Mouse (Mus musculus): Measurements from ENCODE around the gene A930033H14Rik. TPM values are rescaled to one million over a fixed set of nuclear protein-coding genes. Genes with fewer than 3 reads are reported as not detected.

The A930033H14Rik gene
- polyA plus RNA-seq, 1 experiment from 2014 or later = 1.2 TPM

DNA sequence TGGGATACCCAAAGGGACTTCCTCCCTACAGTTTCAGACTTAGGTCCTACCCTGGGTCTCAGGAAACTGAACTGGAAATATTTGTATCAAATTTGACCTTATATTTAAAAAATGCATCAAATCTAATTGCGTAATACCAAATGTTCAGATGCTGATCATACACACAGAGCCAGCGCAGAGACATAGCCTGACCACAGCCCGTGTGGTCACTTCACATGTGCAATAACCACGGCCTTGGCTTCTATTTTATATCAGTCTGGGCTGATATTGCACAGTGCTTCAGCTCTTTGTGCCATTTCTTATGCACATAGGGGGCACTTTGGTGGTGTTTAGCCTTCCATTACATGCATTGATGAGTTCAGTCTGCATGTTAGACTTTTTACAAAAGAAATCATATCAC is 10.3 kb upstream of the A930033H14Rik start:
- no peak for DNase-seq (ENCODE audit: low spot score)
- Histone ChIP-seq H3K27ac (replicated peaks) (no peak overlapping the region), H3K4me1 (no peaks in the 10 kb centered on the region), H3K36me3 (replicated peaks) (peaks cover 39% of the 10 kb centered on the region), H3K4me3 (no peak overlapping the region), H3K9me3 (no peaks in the 10 kb centered on the region), H3K27me3 (replicated peaks; ENCODE audit: low read depth, poor library complexity, severe bottlenecking) (no peaks in the 10 kb centered on the region)
- WGBS = 96% methylated on average over 4 of the region's 4 CpGs

DNA sequence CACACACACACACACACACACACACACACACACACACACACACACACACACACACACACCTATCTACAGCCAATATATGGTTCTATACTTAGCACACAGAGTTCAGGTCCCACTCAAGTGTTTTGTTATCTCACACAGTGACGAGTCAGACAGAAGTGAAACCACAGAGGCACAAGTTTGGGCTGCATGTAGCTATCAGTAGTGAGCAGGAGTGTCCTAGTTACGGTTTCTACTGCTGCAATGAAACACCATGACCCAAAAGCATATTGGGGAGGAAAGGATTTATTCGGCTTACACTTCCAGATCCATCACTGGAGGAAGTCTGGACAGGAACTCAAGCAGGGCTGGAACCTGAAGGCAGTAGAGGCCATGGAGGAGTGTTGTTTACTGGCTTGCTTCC is 9.1 kb upstream of the A930033H14Rik start:
- DNase-seq (ENCODE audit: low spot score) = no peak
- no peak overlapping the region for H3K4me3 ChIP-seq
- no peaks in the 10 kb centered on the region for H3K4me1 ChIP-seq
- 89% methylated on average over 3 of the region's 3 CpGs for WGBS
- no peaks in the 10 kb centered on the region for H3K9me3 ChIP-seq
- H3K36me3 ChIP-seq (replicated peaks) = peaks cover 48% of the 10 kb centered on the region
- no peak overlapping the region for H3K27ac ChIP-seq (replicated peaks)
- no peaks in the 10 kb centered on the region for H3K27me3 ChIP-seq (replicated peaks; ENCODE audit: low read depth, poor library complexity, severe bottlenecking)

DNA sequence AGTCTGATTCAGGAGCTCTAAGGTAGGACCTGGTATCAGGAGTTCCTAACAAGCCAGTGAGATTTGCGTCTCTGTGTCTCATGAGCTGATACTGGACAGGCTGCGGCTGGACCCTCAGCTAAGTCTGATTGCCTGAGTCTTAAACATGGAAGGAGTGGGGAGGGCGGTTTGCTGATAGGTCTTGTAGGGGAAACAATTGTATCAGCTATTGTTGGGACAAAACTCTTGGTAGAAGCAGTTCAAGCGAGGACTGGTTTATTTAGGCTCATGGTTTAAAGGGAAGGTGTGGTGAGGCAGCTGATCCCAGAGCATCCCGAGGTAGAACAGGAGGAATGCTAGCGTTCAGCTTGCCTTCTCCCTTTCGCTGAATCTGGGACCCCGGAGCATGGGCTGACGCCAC is 8.2 kb upstream of the A930033H14Rik start:
- Histone ChIP-seq H3K4me3 (no peak overlapping the region), H3K4me1 (no peaks in the 10 kb centered on the region), H3K36me3 (replicated peaks) (peaks cover 56% of the 10 kb centered on the region), H3K9me3 (peaks cover 4% of the 10 kb centered on the region; the same call in 1 of the 2 replicates), H3K27me3 (replicated peaks; ENCODE audit: low read depth, poor library complexity, severe bottlenecking) (no peaks in the 10 kb centered on the region), H3K27ac (replicated peaks) (no peak overlapping the region)
- WGBS = 93% methylated on average over 9 of the region's 9 CpGs
- DNase-seq (ENCODE audit: low spot score) = no peak

DNA sequence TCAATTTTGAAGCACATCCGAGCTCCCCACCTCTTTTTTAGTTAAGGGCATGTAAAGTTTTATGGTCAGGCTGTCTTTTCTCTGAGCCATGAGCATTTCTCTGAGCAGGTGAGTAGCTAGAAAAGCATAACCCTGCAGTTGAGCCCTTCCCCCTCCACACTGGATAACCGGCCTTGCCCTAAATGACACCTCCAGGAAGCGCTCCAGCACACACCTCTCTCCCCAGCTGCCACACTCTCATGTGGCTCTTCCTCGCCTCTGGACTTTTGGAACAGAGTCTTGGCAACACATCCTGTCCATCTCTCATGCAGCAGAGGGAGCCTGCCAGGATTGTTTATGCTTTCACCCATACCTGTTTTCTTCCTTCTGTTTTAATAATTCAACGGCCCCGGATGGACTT is 7.4 kb upstream of the A930033H14Rik start:
- H3K4me3 ChIP-seq = no peak overlapping the region
- H3K9me3 ChIP-seq = peaks cover 4% of the 10 kb centered on the region; the same call in 1 of the 2 replicates
- 86% methylated on average over 6 of the region's 6 CpGs for WGBS
- no peaks in the 10 kb centered on the region for H3K27me3 ChIP-seq (replicated peaks; ENCODE audit: low read depth, poor library complexity, severe bottlenecking)
- no peak for DNase-seq (ENCODE audit: low spot score)
- peaks cover 56% of the 10 kb centered on the region for H3K36me3 ChIP-seq (replicated peaks)
- no peak overlapping the region for H3K27ac ChIP-seq (replicated peaks)
- H3K4me1 ChIP-seq = no peaks in the 10 kb centered on the region

DNA sequence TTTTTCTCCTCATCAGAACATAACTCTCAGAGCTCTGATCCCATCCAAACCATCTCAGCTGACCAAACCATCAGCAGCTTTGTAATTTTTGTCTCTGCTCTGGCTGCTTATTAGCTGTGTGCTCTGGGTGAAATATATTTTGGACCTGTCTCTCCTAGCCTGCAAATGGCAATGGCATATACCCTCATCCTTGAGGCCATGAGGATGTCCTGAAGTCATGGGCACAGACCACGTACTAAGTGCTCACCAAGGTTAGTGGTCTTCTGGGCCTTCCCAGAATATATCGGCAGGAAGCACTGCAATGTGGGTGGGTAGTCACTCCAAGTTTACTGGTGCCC is 6.4 kb upstream of the A930033H14Rik start:
- no peak overlapping the region for H3K4me3 ChIP-seq
- H3K27ac ChIP-seq (replicated peaks) = no peak overlapping the region
- peaks cover 56% of the 10 kb centered on the region for H3K36me3 ChIP-seq (replicated peaks)
- peaks cover 3% of the 10 kb centered on the region for H3K4me1 ChIP-seq
- H3K9me3 ChIP-seq = peaks cover 4% of the 10 kb centered on the region; the same call in 1 of the 2 replicates
- 93% methylated on average over 2 of the region's 2 CpGs for WGBS
- no peak for DNase-seq (ENCODE audit: low spot score)
- H3K27me3 ChIP-seq (replicated peaks; ENCODE audit: low read depth, poor library complexity, severe bottlenecking) = no peaks in the 10 kb centered on the region

DNA sequence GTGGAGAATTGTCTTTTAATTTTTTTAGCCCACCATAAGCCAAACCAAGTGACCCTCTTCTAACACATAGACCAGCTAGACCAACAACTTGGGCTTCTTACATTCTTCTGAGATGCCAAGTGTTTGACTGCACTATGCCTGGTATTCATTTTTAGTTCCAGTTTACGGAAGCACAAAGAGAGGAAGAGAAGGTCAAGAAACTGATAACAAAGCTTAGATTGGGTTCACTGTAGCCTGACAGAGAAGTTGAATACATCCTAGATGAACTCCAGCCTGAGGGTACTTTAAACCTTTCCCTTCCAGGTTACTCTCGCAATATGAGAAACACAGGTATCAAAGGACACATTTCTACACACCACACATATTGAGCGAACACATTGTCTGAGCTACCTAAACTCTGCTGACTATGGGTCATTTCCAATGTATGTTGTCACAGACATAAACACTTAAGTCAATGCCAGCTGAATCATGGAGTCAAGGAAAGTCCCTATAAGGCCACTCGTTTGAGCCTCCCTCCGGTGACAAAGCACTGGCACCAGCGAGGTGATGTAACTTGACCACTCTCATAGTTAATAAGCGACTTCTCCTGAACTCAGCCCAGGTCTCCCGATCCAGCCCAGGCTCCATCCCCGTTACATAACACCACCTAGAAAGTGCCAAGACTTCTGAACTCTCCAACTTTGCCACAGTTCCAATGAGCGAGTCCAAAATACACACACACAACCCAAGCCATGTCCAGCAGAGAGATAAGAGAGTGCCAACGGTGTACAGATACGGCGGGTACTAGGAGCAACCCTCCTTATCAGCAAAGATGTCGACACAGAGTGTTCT is 5.8 kb upstream of the A930033H14Rik start:
- 90% methylated on average over 14 of the region's 14 CpGs for WGBS
- no peak for DNase-seq (ENCODE audit: low spot score)
- H3K27me3 ChIP-seq (replicated peaks; ENCODE audit: low read depth, poor library complexity, severe bottlenecking) = no peaks in the 10 kb centered on the region

DNA sequence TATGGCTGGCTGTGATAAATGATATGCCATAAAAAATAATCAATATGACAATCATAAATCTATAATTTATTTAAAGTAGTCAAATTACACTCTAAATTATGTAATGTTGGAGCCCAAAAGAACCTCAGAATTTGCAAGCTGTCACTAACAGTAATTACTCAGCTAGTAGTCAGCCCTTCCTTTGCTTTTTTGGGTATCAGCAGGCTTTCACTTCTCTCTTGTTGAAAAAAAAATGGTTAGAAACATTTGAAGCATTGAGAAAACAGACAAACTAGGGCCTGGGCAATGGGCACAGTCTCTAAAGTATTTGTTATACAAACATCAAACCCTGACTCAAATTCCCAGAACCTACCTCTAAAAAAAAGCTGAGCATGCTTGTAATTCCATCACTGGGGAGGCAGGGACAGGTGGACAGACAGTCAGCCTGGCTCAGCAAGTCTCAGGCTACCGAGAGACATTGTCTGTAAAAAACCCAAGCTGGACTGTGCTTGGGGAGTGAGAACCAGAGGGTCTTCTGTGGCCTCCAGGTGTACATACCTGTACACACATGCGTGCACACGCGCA is 4.3 kb upstream of the A930033H14Rik start:
- peaks cover 4% of the 10 kb centered on the region; the same call in 1 of the 2 replicates for H3K9me3 ChIP-seq
- no peak overlapping the region for H3K27ac ChIP-seq (replicated peaks)
- 94% methylated on average over 4 of the region's 4 CpGs for WGBS
- peaks cover 12% of the 10 kb centered on the region for H3K4me1 ChIP-seq
- H3K36me3 ChIP-seq (replicated peaks) = peaks cover 56% of the 10 kb centered on the region
- no peak overlapping the region for H3K4me3 ChIP-seq
- DNase-seq (ENCODE audit: low spot score) = no peak
- no peaks in the 10 kb centered on the region for H3K27me3 ChIP-seq (replicated peaks; ENCODE audit: low read depth, poor library complexity, severe bottlenecking)

More for the DNA sequence above, 5.8 kb upstream of the A930033H14Rik start:
- Histone ChIP-seq H3K27ac (replicated peaks) (no peak overlapping the region), H3K4me1 (peaks cover 8% of the 10 kb centered on the region), H3K9me3 (peaks cover 4% of the 10 kb centered on the region; the same call in 1 of the 2 replicates), H3K36me3 (replicated peaks) (peaks cover 56% of the 10 kb centered on the region), H3K4me3 (no peak overlapping the region)

DNA sequence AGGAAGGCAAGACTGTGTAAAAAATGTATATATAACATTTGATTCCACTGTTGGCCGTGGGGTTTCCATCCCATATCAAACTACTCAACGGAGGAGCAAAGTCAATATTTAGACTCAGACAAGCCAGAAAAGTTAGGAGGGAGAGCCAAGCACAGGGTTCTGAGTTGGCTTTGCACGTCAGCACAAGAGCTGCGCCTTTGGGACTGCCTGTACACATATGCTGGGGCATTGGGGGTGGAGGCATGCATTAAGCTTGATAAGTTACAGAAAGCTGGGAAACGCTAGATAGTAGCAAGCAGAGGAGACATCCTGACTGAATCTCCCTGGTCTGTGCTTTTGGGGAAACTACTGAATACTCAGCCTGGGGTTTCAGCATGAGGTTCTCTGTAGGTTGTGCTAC is 1.1 kb upstream of the A930033H14Rik start:
- H3K27ac ChIP-seq (replicated peaks) = peak overlapping the region; percentile 99

DNA sequence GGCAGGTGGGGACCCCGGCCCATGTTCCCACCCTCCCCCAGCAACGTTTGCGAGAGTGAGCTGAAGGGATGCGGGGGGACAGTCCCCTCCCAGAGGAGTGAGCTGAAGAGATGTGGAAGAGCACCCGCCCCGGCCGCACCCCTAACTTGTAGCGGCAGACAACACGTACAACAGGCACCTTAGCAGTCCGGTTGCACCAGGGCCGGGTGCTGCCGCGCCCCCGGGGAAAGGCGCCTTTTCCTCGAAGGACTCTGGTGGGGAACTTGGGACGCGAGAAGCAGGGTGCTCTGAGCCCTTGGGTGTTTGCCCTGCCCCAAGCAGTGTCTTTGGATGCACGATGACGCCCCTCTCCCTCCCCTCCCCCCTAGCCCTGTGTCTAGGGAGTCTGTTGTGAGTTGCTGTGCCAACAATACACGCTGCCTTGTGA is 566 bp upstream of the A930033H14Rik start:
- H3K27me3 ChIP-seq (replicated peaks; ENCODE audit: low read depth, poor library complexity, severe bottlenecking) = no peaks in the 10 kb centered on the region
- peak overlapping the region; percentile 90 for H3K4me3 ChIP-seq
- 2% methylated on average over 21 of the region's 21 CpGs for WGBS
- peak; percentile 70 for DNase-seq (ENCODE audit: low spot score)
- H3K9me3 ChIP-seq = peaks cover 4% of the 10 kb centered on the region; the same call in 1 of the 2 replicates
- H3K4me1 ChIP-seq = peaks cover 26% of the 10 kb centered on the region
- H3K36me3 ChIP-seq (replicated peaks) = peaks cover 46% of the 10 kb centered on the region
- H3K27ac ChIP-seq (replicated peaks) = peak overlapping the region; percentile 99

More for the DNA sequence above, 1.1 kb upstream of the A930033H14Rik start:
- peak; percentile 19 for DNase-seq (ENCODE audit: low spot score)
- H3K36me3 ChIP-seq (replicated peaks) = peaks cover 51% of the 10 kb centered on the region
- H3K4me3 ChIP-seq = peak overlapping the region; percentile 90
- peaks cover 26% of the 10 kb centered on the region for H3K4me1 ChIP-seq
- peaks cover 4% of the 10 kb centered on the region; the same call in 1 of the 2 replicates for H3K9me3 ChIP-seq
- WGBS = 34% methylated on average over 5 of the region's 5 CpGs
- H3K27me3 ChIP-seq (replicated peaks; ENCODE audit: low read depth, poor library complexity, severe bottlenecking) = no peaks in the 10 kb centered on the region

DNA sequence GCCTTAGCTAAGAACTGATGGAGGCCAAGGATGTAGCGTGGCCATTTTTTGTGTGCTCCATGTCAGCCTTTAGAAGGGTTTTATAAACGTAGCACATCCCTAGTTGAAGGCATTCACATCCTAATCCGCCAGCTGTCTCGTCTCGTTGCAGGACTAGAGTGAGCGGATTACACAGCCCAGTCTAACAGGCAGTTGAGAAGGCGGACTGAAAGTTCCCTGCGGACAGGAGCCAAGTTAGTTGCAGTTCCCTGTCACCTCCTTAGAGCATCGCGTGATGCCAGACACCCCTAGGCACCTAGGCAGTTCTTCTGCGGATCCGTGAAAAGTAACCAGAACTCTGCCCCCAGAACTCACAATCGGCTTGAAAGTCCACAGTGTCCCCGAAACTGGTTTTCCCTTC is 922 bp downstream of the A930033H14Rik start:
- Histone ChIP-seq H3K4me3 (peak overlapping the region; percentile 90), H3K27me3 (replicated peaks; ENCODE audit: low read depth, poor library complexity, severe bottlenecking) (no peaks in the 10 kb centered on the region), H3K4me1 (peaks cover 26% of the 10 kb centered on the region), H3K9me3 (peaks cover 4% of the 10 kb centered on the region; the same call in 1 of the 2 replicates), H3K36me3 (replicated peaks) (peaks cover 31% of the 10 kb centered on the region), H3K27ac (replicated peaks) (peak overlapping the region; percentile 99)
- 4% methylated on average over 14 of the region's 14 CpGs for WGBS
- no peak for DNase-seq (ENCODE audit: low spot score)

DNA sequence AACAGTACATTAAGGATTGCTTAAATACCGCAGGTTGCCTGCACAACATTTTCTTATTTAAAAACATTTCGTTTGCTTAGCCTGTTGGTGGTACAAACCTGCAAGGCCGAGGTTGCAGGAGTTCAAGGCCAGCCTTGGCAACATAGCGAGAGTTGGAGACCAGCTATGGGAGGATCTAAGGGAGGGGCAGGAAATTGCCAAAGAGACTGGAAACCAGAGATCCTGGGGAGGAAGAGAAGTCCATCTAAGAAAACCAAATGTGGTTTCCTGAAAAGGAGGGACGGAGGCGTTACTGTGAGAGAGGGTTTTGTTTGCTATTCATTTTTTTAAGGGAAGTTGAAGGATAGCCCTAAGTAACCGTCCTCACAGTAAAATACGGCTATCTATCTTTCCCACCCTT is 1.3 kb downstream of the A930033H14Rik start:
- H3K4me3 ChIP-seq = peak overlapping the region; percentile 90
- DNase-seq (ENCODE audit: low spot score) = peak; percentile 16
- H3K9me3 ChIP-seq = peaks cover 3% of the 10 kb centered on the region; the same call in 1 of the 2 replicates
- peak overlapping the region; percentile 99 for H3K27ac ChIP-seq (replicated peaks)
- H3K4me1 ChIP-seq = peaks cover 26% of the 10 kb centered on the region
- H3K27me3 ChIP-seq (replicated peaks; ENCODE audit: low read depth, poor library complexity, severe bottlenecking) = no peaks in the 10 kb centered on the region
- H3K36me3 ChIP-seq (replicated peaks) = peaks cover 26% of the 10 kb centered on the region
- WGBS = 50% methylated on average over 8 of the region's 8 CpGs

DNA sequence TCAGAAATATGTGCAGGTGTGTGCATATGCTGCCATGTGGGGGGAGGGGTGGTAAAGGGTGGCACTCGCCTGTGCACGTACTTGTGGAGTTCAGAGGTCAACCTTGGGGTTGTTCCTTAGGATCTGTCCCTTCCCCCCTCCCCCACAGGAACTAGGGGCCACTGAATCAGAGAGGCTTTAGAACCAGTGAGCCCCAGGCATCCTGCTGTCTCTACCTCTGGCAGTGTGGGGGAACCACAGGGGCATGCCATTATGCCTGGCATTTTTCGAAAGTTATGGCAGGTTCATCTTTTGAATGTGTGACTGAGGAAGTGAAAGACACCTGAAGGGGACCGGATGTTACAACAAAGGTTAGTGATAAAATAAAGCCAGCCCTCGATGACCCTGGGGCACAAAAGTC is 2.2 kb downstream of the A930033H14Rik start:
- H3K4me1 ChIP-seq = peaks cover 26% of the 10 kb centered on the region
- peaks cover 17% of the 10 kb centered on the region for H3K36me3 ChIP-seq (replicated peaks)
- H3K27me3 ChIP-seq (replicated peaks; ENCODE audit: low read depth, poor library complexity, severe bottlenecking) = no peaks in the 10 kb centered on the region
- no peak overlapping the region for H3K4me3 ChIP-seq
- H3K9me3 ChIP-seq = no peaks in the 10 kb centered on the region
- no peak overlapping the region for H3K27ac ChIP-seq (replicated peaks)
- WGBS = 74% methylated on average over 5 of the region's 5 CpGs
- DNase-seq (ENCODE audit: low spot score) = no peak

DNA sequence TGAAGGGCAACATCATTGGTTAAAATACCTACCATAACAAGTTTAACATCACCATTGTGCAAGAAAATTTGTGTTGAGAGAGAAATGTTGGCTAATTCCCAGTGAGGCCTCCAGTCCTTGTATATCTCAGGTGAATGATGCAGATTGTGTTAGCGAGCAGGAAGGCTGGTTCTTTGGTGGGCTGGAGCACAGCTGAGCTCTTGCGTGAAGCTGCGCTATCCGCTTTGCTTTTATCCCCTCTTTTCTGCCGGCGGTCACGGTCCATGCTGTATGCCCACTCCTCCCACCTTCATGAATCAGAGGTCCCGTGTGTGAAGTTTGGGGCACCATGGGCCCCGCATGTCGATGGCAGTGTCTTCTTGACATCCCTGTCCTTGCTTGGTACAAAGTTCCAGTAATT is 2.9 kb downstream of the A930033H14Rik start:
- DNase-seq (ENCODE audit: low spot score) = no peak
- Histone ChIP-seq H3K9me3 (no peaks in the 10 kb centered on the region), H3K36me3 (replicated peaks) (peaks cover 15% of the 10 kb centered on the region), H3K27me3 (replicated peaks; ENCODE audit: low read depth, poor library complexity, severe bottlenecking) (no peaks in the 10 kb centered on the region), H3K4me1 (peaks cover 26% of the 10 kb centered on the region), H3K27ac (replicated peaks) (no peak overlapping the region), H3K4me3 (no peak overlapping the region)
- WGBS = 95% methylated on average over 10 of the region's 10 CpGs

Data from embryonic facial prominence, embryonic 10.5 days (tissue).